Mouse (Mus musculus): Measurements from ENCODE around the gene Arhgap23. TPM values are rescaled to one million over a fixed set of nuclear protein-coding genes. Genes with fewer than 3 reads are reported as not detected.

Gene Arhgap23
- polyA plus RNA-seq, 1 experiment from 2014 or later = 8.4 TPM

GRCm38 (mm10) chr11:97407456-97407855, 7.9 kb upstream of the Arhgap23 start:
- Histone ChIP-seq H3K27me3 (no peaks in the 10 kb centered on the region; the same call in 1 of the 2 replicates), H3K9ac (replicated peaks) (no peak overlapping the region), H3K4me1 (peaks cover 29% of the 10 kb centered on the region), H3K27ac (replicated peaks) (no peak overlapping the region), H3K4me3 (no peak overlapping the region), H3K4me2 (replicated peaks) (no peak overlapping the region), H3K9me3 (no peaks in the 10 kb centered on the region), H3K36me3 (no peaks in the 10 kb centered on the region)
- no peak for ATAC-seq (replicated peaks)
- WGBS = 80% methylated on average over 3 of the region's 3 CpGs

- Histone ChIP-seq H3K9me3 (no peaks in the 10 kb centered on the region), H3K4me2 (replicated peaks) (no peak overlapping the region), H3K4me3 (no peak overlapping the region), H3K27ac (replicated peaks) (no peak overlapping the region), H3K4me1 (peaks cover 29% of the 10 kb centered on the region), H3K27me3 (no peaks in the 10 kb centered on the region; the same call in 1 of the 2 replicates), H3K36me3 (no peaks in the 10 kb centered on the region), H3K9ac (replicated peaks) (no peak overlapping the region)
- 1% methylated on average over 6 of the region's 6 CpGs for WGBS
- ATAC-seq (replicated peaks) = no peak
Measured at GRCm38 (mm10) chr11:97408171-97408570, 7.2 kb upstream of the Arhgap23 start.

DNA sequence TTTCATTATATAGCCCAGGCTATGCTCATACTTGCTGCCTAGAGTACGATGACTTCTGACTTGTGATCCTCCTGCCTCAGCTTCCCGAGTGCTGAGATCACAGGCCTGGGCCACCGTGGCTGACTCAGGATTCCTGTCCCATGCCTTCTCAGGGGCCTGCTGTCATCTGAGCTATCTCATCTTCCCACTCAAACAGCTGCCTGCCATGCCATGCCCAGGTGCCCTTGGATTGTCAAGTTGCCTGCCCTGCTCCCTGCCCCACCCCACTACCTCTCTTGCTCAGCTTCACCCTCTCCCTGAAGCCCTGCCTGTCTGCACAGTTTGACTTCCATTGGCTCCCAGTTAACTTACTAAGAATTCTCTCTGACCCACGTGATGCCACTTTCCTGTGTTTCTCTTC, 4.4 kb upstream of the Arhgap23 start:
- H3K27ac ChIP-seq (replicated peaks) = no peak overlapping the region
- no peak for ATAC-seq (replicated peaks)
- no peak overlapping the region for H3K9ac ChIP-seq (replicated peaks)
- 87% methylated on average over 4 of the region's 4 CpGs for WGBS
- H3K4me1 ChIP-seq = peaks cover 25% of the 10 kb centered on the region
- H3K4me3 ChIP-seq = no peak overlapping the region
- H3K36me3 ChIP-seq = no peaks in the 10 kb centered on the region
- no peaks in the 10 kb centered on the region for H3K9me3 ChIP-seq
- H3K4me2 ChIP-seq (replicated peaks) = no peak overlapping the region
- H3K27me3 ChIP-seq = no peaks in the 10 kb centered on the region; the same call in 1 of the 2 replicates

DNA sequence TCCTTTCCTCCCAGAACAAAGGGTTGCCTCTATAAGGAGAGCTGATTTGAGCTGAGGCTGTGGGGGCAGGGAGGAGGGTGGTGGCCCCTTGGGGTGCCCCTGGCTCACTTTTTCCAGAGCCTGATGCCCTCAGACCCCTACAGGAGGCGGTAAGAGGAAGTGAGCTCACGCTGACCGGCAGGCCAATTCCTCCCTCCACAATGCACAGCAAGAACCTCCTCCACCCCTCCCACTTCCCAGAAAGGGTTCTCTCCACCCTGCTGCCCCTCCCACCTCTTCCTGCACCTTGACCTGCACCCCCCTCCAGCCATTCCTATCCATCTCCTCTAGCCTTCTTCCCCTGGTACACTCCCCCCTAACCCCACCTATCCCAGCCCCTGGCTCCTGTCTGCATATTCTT, 3.2 kb upstream of the Arhgap23 start:
- WGBS = 33% methylated on average over 3 of the region's 3 CpGs
- no peaks in the 10 kb centered on the region for H3K27me3 ChIP-seq
- H3K9me3 ChIP-seq = no peaks in the 10 kb centered on the region
- H3K4me2 ChIP-seq (replicated peaks) = no peak overlapping the region
- H3K4me1 ChIP-seq = peaks cover 15% of the 10 kb centered on the region
- no peak overlapping the region for H3K9ac ChIP-seq (replicated peaks)
- no peak for ATAC-seq (replicated peaks)
- H3K4me3 ChIP-seq = no peak overlapping the region
- H3K36me3 ChIP-seq = no peaks in the 10 kb centered on the region
- H3K27ac ChIP-seq (replicated peaks) = no peak overlapping the region

DNA sequence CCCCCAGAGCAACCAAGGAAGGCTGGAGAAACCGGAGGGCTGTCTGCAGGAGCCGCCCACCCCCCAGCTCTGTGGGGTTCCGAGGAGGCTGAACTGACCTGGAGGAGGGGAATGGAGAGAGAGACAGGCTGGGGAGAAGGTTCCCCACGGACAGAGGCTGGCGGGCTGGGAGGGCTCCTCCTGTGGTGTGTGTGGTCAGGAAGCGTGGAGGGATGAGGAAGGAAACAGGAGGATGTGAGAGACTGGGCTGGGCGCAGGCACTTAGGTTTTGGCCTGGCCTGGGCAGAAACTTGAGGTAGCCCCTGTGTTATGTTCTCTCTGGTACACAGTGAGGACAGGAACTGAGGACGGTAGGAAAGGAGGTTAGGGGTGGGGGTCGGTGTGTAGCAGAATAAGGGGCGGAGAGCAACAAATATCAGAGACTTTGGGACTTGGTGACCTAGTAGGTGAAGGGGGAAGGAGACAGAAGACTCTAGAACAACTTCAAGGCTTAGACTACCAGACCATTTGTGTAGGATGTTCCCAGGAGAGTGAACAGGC, 2.5 kb upstream of the Arhgap23 start:
- Histone ChIP-seq H3K27ac (replicated peaks) (no peak overlapping the region), H3K4me2 (replicated peaks) (no peak overlapping the region), H3K36me3 (no peaks in the 10 kb centered on the region), H3K9me3 (no peaks in the 10 kb centered on the region), H3K4me3 (no peak overlapping the region), H3K27me3 (no peaks in the 10 kb centered on the region), H3K4me1 (peaks cover 13% of the 10 kb centered on the region), H3K9ac (replicated peaks) (no peak overlapping the region)
- no peak for ATAC-seq (replicated peaks)
- WGBS = 46% methylated on average over 10 of the region's 10 CpGs

DNA sequence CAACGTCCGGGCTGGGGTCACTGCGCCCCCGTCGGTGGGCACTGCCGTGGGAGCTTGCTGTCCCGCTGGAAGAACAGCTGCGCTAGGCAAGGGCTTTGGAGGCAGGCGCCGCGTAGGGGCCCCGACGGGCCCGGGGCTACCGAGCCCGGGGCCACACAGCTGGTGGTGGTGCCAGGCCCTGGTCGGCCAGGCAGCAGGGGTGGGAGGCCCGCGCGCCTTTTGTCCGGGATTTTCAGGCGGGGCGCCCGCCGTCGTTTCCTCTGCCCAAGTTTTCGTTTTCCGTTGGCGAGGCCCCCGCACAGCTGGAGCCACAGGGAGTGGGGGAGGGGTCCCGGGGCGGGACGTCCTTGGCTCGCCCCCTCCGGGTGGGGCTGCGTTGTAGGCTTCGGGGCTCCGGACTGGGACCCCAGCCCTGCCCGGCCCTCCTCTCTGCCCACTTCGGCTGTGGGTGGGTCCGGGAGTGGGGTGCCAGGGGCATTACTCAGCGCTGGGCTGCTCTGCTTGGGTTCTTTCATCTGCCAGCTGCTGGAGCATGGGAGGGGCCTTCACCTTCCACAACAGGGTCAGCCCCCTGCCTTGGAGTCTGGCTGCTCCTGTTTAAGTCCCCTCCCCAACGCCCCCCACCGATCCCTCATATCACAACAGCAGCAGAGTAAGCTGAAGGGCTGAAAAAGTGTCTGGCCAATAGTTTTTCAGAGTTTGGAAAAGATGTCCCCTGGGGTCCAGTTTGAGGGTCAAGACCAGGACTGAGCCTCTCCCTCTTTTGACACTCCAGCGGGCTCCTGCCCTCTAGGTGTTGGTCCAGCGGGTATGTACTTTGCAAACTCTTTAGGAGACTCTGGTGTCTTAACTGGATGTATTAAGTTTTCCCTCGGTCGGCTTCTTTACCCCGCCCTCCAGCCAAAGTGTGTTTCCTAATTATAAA, 641 bp downstream of the Arhgap23 start:
- Histone ChIP-seq H3K4me3 (peak overlapping the region; percentile 36), H3K4me1 (peaks cover 10% of the 10 kb centered on the region), H3K36me3 (no peaks in the 10 kb centered on the region), H3K27ac (replicated peaks) (no peak overlapping the region), H3K27me3 (no peaks in the 10 kb centered on the region), H3K4me2 (replicated peaks) (peak overlapping the region; percentile 44), H3K9ac (replicated peaks) (peak overlapping the region; percentile 39), H3K9me3 (no peaks in the 10 kb centered on the region)
- 4% methylated on average over 49 of the region's 49 CpGs for WGBS
- peak; percentile 32; the same call in 1 of the 2 replicates for ATAC-seq (replicated peaks)

GRCm38 (mm10) chr11:97416637-97417035, 1.3 kb downstream of the Arhgap23 start:
- no peaks in the 10 kb centered on the region for H3K9me3 ChIP-seq
- WGBS = 6% methylated on average over 5 of the region's 5 CpGs
- H3K4me2 ChIP-seq (replicated peaks) = no peak overlapping the region
- no peaks in the 10 kb centered on the region for H3K27me3 ChIP-seq
- peaks cover 10% of the 10 kb centered on the region for H3K4me1 ChIP-seq
- ATAC-seq (replicated peaks) = no peak
- H3K4me3 ChIP-seq = no peak overlapping the region
- H3K9ac ChIP-seq (replicated peaks) = no peak overlapping the region
- no peaks in the 10 kb centered on the region for H3K36me3 ChIP-seq
- H3K27ac ChIP-seq (replicated peaks) = no peak overlapping the region

GRCm38 (mm10) chr11:97418834-97419539, 3.7 kb downstream of the Arhgap23 start:
- Histone ChIP-seq H3K4me3 (no peak overlapping the region), H3K27me3 (no peaks in the 10 kb centered on the region), H3K27ac (replicated peaks) (no peak overlapping the region), H3K4me1 (peaks cover 10% of the 10 kb centered on the region), H3K9me3 (no peaks in the 10 kb centered on the region), H3K9ac (replicated peaks) (no peak overlapping the region), H3K36me3 (no peaks in the 10 kb centered on the region), H3K4me2 (replicated peaks) (no peak overlapping the region)
- ATAC-seq (replicated peaks) = no peak
- WGBS = 58% methylated on average over 14 of the region's 14 CpGs

DNA sequence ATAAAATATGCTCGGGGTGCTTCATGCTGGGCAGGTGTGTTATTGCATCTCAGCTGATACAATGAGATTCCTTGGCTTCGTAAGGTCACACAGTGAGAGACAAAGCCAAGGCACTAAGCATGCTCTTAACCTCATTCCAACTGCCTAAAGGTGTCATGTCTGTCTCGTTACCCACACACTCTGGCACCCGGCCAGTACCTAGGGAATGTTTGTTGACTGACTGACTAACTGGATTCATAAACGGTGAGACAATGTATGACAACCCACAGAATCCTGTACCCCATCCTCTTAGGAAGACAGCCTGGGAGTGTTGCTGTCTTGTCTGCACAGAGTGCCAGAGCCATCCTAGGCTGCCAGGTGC, 4.2 kb downstream of the Arhgap23 start:
- 58% methylated on average over 5 of the region's 5 CpGs for WGBS
- H3K27ac ChIP-seq (replicated peaks) = no peak overlapping the region
- H3K4me2 ChIP-seq (replicated peaks) = no peak overlapping the region
- H3K36me3 ChIP-seq = no peaks in the 10 kb centered on the region
- H3K9ac ChIP-seq (replicated peaks) = no peak overlapping the region
- no peak overlapping the region for H3K4me3 ChIP-seq
- no peaks in the 10 kb centered on the region for H3K27me3 ChIP-seq
- H3K9me3 ChIP-seq = no peaks in the 10 kb centered on the region
- ATAC-seq (replicated peaks) = no peak
- H3K4me1 ChIP-seq = peaks cover 10% of the 10 kb centered on the region

DNA sequence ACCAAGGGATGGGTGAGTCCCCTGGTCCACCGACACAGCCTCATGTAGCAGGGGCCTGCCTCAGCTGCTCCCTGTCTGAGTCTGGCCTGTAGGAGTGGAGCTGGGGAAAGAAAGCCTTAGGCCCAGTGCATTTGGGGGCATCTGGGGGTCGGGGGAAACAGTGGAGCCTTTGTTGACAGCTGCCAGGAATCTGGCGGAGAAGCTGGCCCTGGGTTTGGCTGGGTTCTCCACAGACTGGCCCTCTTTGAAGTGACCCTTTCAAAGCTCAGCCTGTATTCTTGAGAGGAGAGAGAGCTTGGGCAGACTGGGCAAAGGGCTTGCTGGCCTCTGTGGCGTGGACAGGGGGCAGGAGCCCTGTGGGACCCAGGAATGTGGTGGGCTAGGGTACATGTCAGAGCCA, 7.2 kb downstream of the Arhgap23 start:
- Histone ChIP-seq H3K4me2 (replicated peaks) (no peak overlapping the region), H3K9me3 (no peaks in the 10 kb centered on the region), H3K27ac (replicated peaks) (peak overlapping the region; percentile 1; the same call in 1 of the 2 replicates), H3K27me3 (no peaks in the 10 kb centered on the region), H3K9ac (replicated peaks) (no peak overlapping the region), H3K4me3 (no peak overlapping the region), H3K4me1 (no peaks in the 10 kb centered on the region), H3K36me3 (no peaks in the 10 kb centered on the region)
- WGBS = 36% methylated on average over 4 of the region's 4 CpGs
- ATAC-seq (replicated peaks) = no peak

- Histone ChIP-seq H3K27ac (replicated peaks) (no peak overlapping the region), H3K9me3 (no peaks in the 10 kb centered on the region), H3K36me3 (no peaks in the 10 kb centered on the region), H3K4me3 (no peak overlapping the region), H3K9ac (replicated peaks) (no peak overlapping the region), H3K4me1 (peaks cover 12% of the 10 kb centered on the region), H3K27me3 (no peaks in the 10 kb centered on the region), H3K4me2 (replicated peaks) (no peak overlapping the region)
- WGBS = 49% methylated on average over 5 of the region's 5 CpGs
- ATAC-seq (replicated peaks) = no peak
Measured at GRCm38 (mm10) chr11:97424092-97424692, 8.9 kb downstream of the Arhgap23 start.

DNA sequence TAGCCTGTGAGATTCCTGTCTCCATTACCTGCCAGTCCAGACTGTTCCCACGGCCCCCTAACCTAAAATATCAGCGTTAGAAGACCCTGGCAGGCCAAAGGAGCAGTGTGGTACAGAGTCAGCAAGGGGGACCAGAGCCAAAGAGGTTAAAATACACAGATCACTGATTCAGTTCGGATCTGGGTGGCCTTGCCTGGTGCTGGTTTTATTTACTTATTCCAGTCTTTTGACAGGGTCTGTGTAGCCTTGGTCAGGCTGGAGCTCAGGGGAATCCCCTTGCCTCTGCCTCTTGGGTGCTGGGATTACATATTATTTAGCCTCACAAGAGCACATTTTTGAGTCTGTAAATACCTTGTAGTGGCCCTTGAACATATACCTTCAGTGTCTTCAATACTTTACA, 9.5 kb downstream of the Arhgap23 start:
- H3K27me3 ChIP-seq = no peaks in the 10 kb centered on the region
- no peaks in the 10 kb centered on the region for H3K36me3 ChIP-seq
- H3K4me1 ChIP-seq = peaks cover 12% of the 10 kb centered on the region
- no peak overlapping the region for H3K4me3 ChIP-seq
- H3K4me2 ChIP-seq (replicated peaks) = no peak overlapping the region
- H3K27ac ChIP-seq (replicated peaks) = no peak overlapping the region
- WGBS = 61% methylated on average over 3 of the region's 3 CpGs
- no peak overlapping the region for H3K9ac ChIP-seq (replicated peaks)
- no peak for ATAC-seq (replicated peaks)
- no peaks in the 10 kb centered on the region for H3K9me3 ChIP-seq

Measured in forebrain, embryonic 15.5 days (tissue).